Comparison of ENCODE assay signal across 25 mouse cellular contexts in the genomic region with DNA sequence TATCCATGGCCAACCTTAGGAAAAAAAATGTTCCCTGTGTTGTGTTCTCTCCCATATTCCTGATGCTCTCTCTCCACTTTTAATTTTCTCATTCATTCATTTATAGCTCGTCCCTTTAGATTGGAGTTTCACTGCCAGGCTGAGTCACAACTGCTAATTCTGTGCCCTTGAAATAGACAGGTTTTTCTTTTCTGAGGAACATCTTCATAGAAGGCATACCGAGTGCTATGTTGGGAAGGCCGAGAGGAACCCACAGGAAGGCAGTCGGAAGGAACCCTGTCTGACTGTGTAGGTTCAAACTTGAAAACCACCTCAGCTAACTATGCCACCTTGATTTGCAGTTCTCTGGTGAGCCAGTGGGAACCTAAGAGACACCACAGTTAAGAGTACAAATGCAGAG.
"Had no signal": no experiment of that assay in that cellular context is flagged by ENCODE, and none has a peak within 500 bp of the region (broad histone marks: within the 10 kb centered on the region; RNA-seq: fewer than 3 reads in every experiment).

No protein-coding gene starts in this region.

- H3K9ac ChIP-seq: forebrain, postnatal 0 days; heart, embryonic 13.5 days; heart, embryonic 15.5 days; hindbrain, embryonic 13.5 days; hindbrain, embryonic 15.5 days; kidney, embryonic 15.5 days; limb, embryonic 13.5 days; limb, embryonic 15.5 days had no signal

- H3K27me3 ChIP-seq: heart, embryonic 13.5 days; heart, embryonic 15.5 days; hindbrain, embryonic 13.5 days; hindbrain, embryonic 15.5 days; kidney, embryonic 15.5 days; limb, embryonic 13.5 days; limb, embryonic 15.5 days had no signal

- ATAC-seq: forebrain, postnatal 0 days; hindbrain, postnatal 0 days; intestine, embryonic 16.5 days had no signal

- H3K27ac ChIP-seq: heart, adult 2 months; heart, embryonic 13.5 days; heart, embryonic 15.5 days; hindbrain, embryonic 13.5 days; hindbrain, embryonic 15.5 days; hindbrain, postnatal 0 days; kidney, embryonic 15.5 days; kidney, postnatal 0 days; limb, embryonic 13.5 days; limb, embryonic 15.5 days had no signal

- H3K4me3 ChIP-seq: heart, adult 2 months; heart, embryonic 13.5 days; heart, embryonic 15.5 days; hindbrain, embryonic 13.5 days; hindbrain, embryonic 15.5 days; kidney, embryonic 15.5 days; limb, embryonic 13.5 days; limb, embryonic 15.5 days had no signal

- H3K4me2 ChIP-seq: heart, embryonic 11.5 days; heart, embryonic 13.5 days; heart, embryonic 15.5 days; hindbrain, embryonic 13.5 days; hindbrain, embryonic 15.5 days; kidney, embryonic 15.5 days; limb, embryonic 13.5 days; limb, embryonic 15.5 days had no signal

- H3K36me3 ChIP-seq: heart, embryonic 13.5 days; heart, embryonic 15.5 days; hindbrain, embryonic 13.5 days; hindbrain, embryonic 15.5 days; kidney, embryonic 15.5 days; limb, embryonic 13.5 days; limb, embryonic 15.5 days had no signal

- DNase-seq: gastrocnemius, postnatal 14 days; gastrocnemius, postnatal 36 days; heart, adult 11 months; heart, adult 2 months; heart, postnatal 14 days; heart, postnatal 36 days; kidney, adult 11 months; kidney, adult 2 months; kidney, postnatal 14 days; kidney, postnatal 36 days; layer of hippocampus, adult 9-11 months; layer of hippocampus, postnatal 36 days; left cerebral cortex, postnatal 4 days had no signal

- H3K9me3 ChIP-seq: heart, embryonic 13.5 days; heart, embryonic 15.5 days; hindbrain, embryonic 13.5 days; hindbrain, embryonic 15.5 days; kidney, embryonic 15.5 days; limb, embryonic 13.5 days; limb, embryonic 15.5 days had no signal
